Mouse (Mus musculus) testis, adult 2 months (tissue): ENCODE measurements around the gene Frat2.
A peak's percentile ranks its signal among the peaks of the same experiment; 100 is the strongest.

ENCODE experiments used
- CTCF ChIP-seq: fragments of 200-500 bp; IDR thresholded peaks from 2 replicates; pipeline ENCODE4 v1.5.1; 2012; ENCODE audit warnings: low read depth, mild to moderate bottlenecking, inconsistent platforms, low read length, moderate library complexity; ENCODE audit not compliant: control insufficient read depth, insufficient read depth, insufficient replicate concordance
- POLR2A ChIP-seq: fragments of 200-500 bp; IDR thresholded peaks from 2 replicates; pipeline ENCODE4 v1.6.1; 2012; ENCODE audit warnings: low read depth, mild to moderate bottlenecking, inconsistent platforms, low read length, moderate library complexity; ENCODE audit not compliant: control insufficient read depth

DNA sequence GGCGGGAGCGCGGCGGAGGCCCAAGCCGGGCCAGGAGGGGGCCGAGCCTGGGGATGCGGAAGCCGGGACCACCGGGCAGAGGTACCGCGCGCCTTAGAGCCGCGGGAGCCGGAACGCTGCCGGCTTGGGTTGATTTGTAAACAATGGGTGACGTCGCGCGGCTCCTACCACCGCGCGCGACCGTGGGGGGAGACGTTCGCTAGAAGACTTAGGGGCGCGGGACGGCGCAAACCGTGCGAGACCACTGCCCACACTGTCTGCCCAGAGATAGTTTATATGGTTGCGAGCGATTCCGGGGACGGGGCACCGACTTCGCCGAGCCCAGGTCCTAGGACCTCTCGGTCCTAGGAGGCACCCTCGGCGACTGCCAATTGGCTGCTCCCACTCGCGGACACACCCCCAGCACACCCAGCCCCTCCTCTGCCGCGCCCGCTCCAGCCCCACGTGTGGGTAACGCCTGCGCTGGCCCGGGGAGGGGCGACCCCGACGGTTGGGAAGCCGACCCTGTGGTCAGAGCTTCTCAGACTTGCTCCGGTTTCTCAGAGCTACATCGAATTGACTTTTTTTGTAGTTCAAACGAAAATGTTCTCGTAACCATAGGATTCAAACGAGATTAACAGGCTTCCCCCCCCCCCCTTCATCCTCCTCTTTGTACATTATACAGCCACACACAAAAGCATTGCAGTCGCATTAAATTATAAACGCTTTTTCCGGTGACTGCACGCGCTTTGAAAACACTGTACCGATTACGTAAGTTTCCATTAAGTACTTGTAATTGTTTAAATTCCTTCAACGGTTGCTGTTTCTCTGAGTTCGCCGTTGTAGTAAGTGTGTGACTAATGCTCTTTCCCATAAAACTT, at the start of gene Frat2:
- peak; percentile 63 for TF ChIP-seq POLR2A
- no peak for TF ChIP-seq CTCF
